Mouse (Mus musculus): ENCODE data around the gene Nmu. TPM values are rescaled to one million over a fixed set of nuclear protein-coding genes. Genes with fewer than 3 reads are reported as not detected.

Gene Nmu
- polyA plus RNA-seq (2012; rRNA removed; ENCODE audit: low replicate concordance), result 0.82 and 1.9 TPM in 2 replicates

DNA sequence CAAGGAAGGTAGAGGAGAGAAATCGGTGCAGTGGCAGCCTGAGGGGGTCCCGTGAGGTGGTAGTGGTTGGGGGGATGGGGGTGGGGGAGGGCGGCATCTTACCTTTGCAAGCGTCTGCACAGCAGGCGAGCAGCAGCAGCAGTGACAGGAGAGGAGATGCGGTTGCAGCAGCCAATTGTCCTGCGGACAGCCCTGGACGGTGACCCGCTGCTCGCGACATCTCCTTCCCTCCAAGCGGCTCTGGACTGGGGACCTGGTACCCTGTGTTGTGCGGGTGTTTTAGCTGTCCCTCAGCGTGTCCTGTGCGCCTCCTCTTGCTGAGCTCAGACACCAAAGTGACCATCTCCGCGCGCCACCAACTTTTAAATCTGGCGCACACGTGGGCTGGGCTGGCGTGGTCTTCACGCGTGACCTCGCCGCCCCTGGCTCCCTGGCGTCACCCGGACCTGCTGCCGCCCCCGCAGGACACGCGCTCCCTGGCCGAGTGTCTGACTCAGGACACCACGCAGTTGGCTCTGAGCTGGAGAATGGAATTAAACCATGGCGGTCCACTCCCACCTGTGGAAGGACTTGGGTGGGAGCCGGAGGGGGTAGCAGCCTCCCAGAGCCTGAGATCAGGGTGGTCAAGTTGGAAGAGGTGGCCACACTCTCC, at the start of gene Nmu:
TSS of gene Nmu (minus strand) at position 336 of the 652 bp plus-strand sequence.

DNA sequence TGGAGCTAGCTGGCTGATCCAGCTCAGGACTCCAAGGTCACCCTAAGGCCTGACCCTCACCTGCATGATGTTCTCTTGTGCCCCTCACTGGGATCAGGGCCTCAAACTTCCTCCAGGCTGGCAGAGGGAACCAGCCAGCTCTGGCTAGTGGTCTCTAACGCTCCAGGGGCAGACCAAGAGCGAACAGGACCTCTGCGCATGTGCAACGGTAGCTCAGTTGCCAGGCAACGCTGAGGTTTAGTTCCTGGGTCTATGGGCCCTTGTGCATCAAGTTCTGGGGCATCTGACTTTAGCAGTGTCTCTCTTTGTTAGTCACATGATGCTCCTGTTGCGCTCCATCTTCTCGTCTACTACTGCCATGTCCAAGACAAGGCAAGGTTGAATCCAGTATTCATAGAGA, 32.6 kb downstream of the Nmu start, which contains the start of gene Pdcl2:
TSS of gene Pdcl2 (minus strand) at position 204 of the 400 bp plus-strand sequence.

DNA sequence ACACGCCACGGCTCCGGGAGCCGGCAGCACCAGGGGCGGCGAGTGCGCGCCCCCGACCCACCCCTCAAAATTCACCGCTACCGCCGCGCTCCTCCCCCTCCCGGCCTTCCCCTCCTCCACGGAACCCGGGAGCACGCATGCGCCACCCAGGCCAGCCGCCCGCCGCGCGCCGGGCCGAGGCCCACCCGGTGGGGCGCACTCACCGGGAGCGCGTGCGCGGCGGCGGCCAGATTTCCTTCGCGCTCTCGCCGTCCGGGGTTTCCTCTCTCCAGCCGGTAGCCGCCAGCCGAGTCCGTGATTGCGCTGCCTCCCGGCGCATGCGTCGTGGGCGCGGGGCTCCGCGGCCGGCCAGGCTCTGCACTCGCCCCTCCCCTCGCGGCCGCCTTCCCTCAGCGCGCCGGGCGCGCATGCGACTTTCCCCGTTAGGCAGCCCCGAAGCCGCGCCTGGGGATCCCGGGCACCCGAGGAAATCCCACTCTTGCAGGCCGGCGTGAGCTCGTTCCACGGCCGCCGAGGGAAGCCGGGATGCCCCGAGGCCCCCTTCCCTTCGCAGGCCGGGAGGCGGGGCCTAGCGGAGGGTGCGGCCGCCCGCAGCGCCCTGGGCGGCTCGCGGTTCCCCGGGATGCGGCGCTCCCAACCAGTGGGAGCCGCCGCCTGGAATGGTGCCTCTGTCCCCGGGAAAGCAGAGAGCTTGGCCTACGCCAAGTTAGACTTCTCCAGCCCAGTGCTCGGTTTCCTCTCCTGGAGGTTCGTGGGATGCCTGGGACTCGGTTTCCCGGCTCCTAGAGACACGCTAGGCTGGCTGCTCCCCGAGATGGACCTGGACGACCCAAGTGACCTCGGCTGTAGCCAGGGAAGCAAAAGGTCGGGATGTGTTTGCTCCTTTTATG, 58.9 kb downstream of the Nmu start, which contains the start of gene Clock:
TSS of gene Clock (minus strand) at position 341 of the 890 bp plus-strand sequence.

Other genes with a start within 250 kb of the Nmu start
- gene Srd5a3, start 223.5 kb downstream of the Nmu start, polyA plus RNA-seq (2012; rRNA removed; ENCODE audit: low replicate concordance), result 129 and 274 TPM in 2 replicates
- 108 and 152 TPM in 2 replicates for gene Tmem165, start 179.9 kb downstream of the Nmu start, polyA plus RNA-seq (2012; rRNA removed; ENCODE audit: low replicate concordance)
- gene Clock, start 59.0 kb downstream of the Nmu start, polyA plus RNA-seq (2012; rRNA removed; ENCODE audit: low replicate concordance), result 4.2 and 8.9 TPM in 2 replicates
- gene Pdcl2, start 32.6 kb downstream of the Nmu start, polyA plus RNA-seq (2012; rRNA removed; ENCODE audit: low replicate concordance), result not detected in 2 replicates
- gene Gm7271, start 120.3 kb upstream of the Nmu start, polyA plus RNA-seq (2012; rRNA removed; ENCODE audit: low replicate concordance), result not detected in 2 replicates
- 6.7 and 8.7 TPM in 2 replicates for gene Exoc1, start 165.5 kb upstream of the Nmu start, polyA plus RNA-seq (2012; rRNA removed; ENCODE audit: low replicate concordance)
- gene Cep135, start 224.9 kb upstream of the Nmu start, polyA plus RNA-seq (2012; rRNA removed; ENCODE audit: low replicate concordance), result 0.15 and 0.26 TPM in 2 replicates

Data from duodenum, adult 2 months (tissue).